Mouse (Mus musculus) A20 (cell line): ENCODE data around the gene Fam129a.

Experiments
- DNase-seq: peaks from one replicate; pipeline ENCODE4 v3.0.0-alpha.2; 2011; ENCODE audit warnings: low read depth, low spot score

Gene Fam129a

GRCm38 (mm10) chr1:151570981-151571837 lies at the start of gene Fam129a:
Gene Fam129a (plus strand): TSS chr1:151571186.
- no peak for DNase-seq

GRCm38 (mm10) chr1:151526701-151527100 lies 44.3 kb upstream of the Fam129a start:
- no peak for DNase-seq

GRCm38 (mm10) chr1:151543796-151544477 lies 27.0 kb upstream of the Fam129a start:
- DNase-seq = no peak

GRCm38 (mm10) chr1:151544581-151544980 lies 26.4 kb upstream of the Fam129a start:
- no peak for DNase-seq

- DNase-seq = no peak
These were observed 25.4 kb upstream of the Fam129a start for GRCm38 (mm10) chr1:151545571-151545970.

- DNase-seq = no peak
These were observed 21.9 kb upstream of the Fam129a start for GRCm38 (mm10) chr1:151548896-151549610.

- no peak for DNase-seq
These were observed 21.2 kb upstream of the Fam129a start for GRCm38 (mm10) chr1:151549794-151550193.

GRCm38 (mm10) chr1:151550587-151551479 lies 20.2 kb upstream of the Fam129a start:
- DNase-seq = peak; percentile 31

- DNase-seq = no peak
These were observed 10.4 kb upstream of the Fam129a start for GRCm38 (mm10) chr1:151560536-151560935.

GRCm38 (mm10) chr1:151563401-151563800 lies 7.6 kb upstream of the Fam129a start:
- no peak for DNase-seq

GRCm38 (mm10) chr1:151563893-151564292 lies 7.1 kb upstream of the Fam129a start:
- DNase-seq = no peak

GRCm38 (mm10) chr1:151564377-151564776 lies 6.6 kb upstream of the Fam129a start:
- DNase-seq = peak; percentile 69

GRCm38 (mm10) chr1:151568682-151569081 lies 2.3 kb upstream of the Fam129a start:
- DNase-seq = peak; percentile 11

- peak; percentile 11 for DNase-seq
These were observed 1.0 kb downstream of the Fam129a start for GRCm38 (mm10) chr1:151571838-151572578.

- DNase-seq = no peak
These were observed 1.8 kb downstream of the Fam129a start for GRCm38 (mm10) chr1:151572601-151573320.

- DNase-seq = no peak
These were observed 9.4 kb downstream of the Fam129a start for GRCm38 (mm10) chr1:151580200-151580982.

- DNase-seq = no peak
These were observed 10.5 kb downstream of the Fam129a start for GRCm38 (mm10) chr1:151581454-151581853.

GRCm38 (mm10) chr1:151581977-151582376 lies 11.0 kb downstream of the Fam129a start:
- no peak for DNase-seq
